Mouse (Mus musculus): Measurements from ENCODE around the gene Emilin3. TPM values are rescaled to one million over a fixed set of nuclear protein-coding genes. Genes with fewer than 3 reads are reported as not detected.

The Emilin3 gene
- polyA plus RNA-seq, 1 experiment from 2014 or later, result 27.0 TPM

DNA sequence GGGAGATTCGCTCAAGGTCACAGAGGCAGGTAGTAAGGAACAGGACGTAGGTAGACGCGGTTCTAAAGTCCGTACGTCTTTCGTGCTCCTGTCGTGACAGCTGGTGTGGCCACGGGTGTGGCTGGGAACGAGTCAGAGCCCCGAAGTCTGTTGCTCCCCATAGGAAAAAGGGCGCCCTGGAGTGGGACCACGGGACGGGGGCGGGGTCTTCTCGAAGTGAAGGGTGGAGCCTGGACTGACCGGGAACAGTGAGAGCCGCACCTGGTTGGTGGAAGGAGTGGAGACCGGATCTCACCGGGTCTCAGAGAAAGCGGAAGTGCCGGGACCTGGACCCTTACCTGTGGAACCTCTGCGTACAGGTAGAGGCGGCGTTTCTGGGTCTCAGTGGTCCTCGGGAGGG, 24.3 kb downstream of the Emilin3 start:
- H3K4me3 ChIP-seq, result peak overlapping the region; percentile 48
- H3K27ac ChIP-seq, result no peak overlapping the region
- peak overlapping the region; percentile 59 for H3K9ac ChIP-seq
- no peaks in the 10 kb centered on the region for H3K9me3 ChIP-seq
- H3K27me3 ChIP-seq, result peaks cover 5% of the 10 kb centered on the region; the same call in 1 of the 2 replicates
- WGBS, result under 1% methylated on average over 26 of the region's 26 CpGs
- H3K4me1 ChIP-seq, result peaks cover 12% of the 10 kb centered on the region
- peak; percentile 80 for ATAC-seq (ENCODE audit: insufficient number of reproducible peaks, insufficient read depth, low FRiP score, low TSS enrichment, low read depth)
- H3K4me2 ChIP-seq, result peak overlapping the region; percentile 86
- no peaks in the 10 kb centered on the region for H3K36me3 ChIP-seq

- Histone ChIP-seq H3K4me1 (peaks cover 12% of the 10 kb centered on the region), H3K27me3 (peaks cover 5% of the 10 kb centered on the region; the same call in 1 of the 2 replicates), H3K9ac (peak overlapping the region; percentile 59), H3K36me3 (no peaks in the 10 kb centered on the region), H3K27ac (no peak overlapping the region), H3K4me2 (peak overlapping the region; percentile 86), H3K4me3 (peak overlapping the region; percentile 48), H3K9me3 (no peaks in the 10 kb centered on the region)
- WGBS, result 2% methylated on average over 11 of the region's 11 CpGs
- peak; percentile 73 for ATAC-seq (ENCODE audit: insufficient number of reproducible peaks, insufficient read depth, low FRiP score, low TSS enrichment, low read depth)
Measured at GRCm38 (mm10) chr2:160887284-160887683, 24.8 kb downstream of the Emilin3 start.

DNA sequence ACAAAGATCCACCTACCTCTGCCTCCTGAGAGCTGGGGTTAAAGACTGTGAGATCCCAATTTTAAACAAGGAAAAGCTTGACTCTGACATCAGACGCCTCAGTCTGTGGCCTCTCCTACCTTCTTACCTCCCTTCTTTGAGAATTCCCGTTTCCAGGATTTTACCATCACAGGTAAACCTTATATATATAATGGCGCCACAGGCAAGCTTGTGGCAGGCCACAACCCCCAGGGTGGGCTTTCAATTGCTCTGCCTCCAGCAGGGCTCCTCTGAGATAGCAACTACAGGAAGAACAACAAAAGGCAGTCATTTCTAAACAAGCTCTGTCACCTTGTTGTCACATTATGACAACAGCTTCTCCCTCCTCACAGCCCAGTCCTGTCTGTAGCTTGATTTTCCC, 25.9 kb downstream of the Emilin3 start:
- Histone ChIP-seq H3K27me3 (peaks cover 5% of the 10 kb centered on the region; the same call in 1 of the 2 replicates), H3K4me1 (peaks cover 12% of the 10 kb centered on the region), H3K9me3 (no peaks in the 10 kb centered on the region), H3K36me3 (no peaks in the 10 kb centered on the region), H3K27ac (no peak overlapping the region), H3K9ac (no peak overlapping the region), H3K4me2 (no peak overlapping the region), H3K4me3 (no peak overlapping the region)
- no peak for ATAC-seq (ENCODE audit: insufficient number of reproducible peaks, insufficient read depth, low FRiP score, low TSS enrichment, low read depth)
- WGBS, result 76% methylated on average over 3 of the region's 3 CpGs

- no peak overlapping the region for H3K4me3 ChIP-seq
- no peaks in the 10 kb centered on the region for H3K9me3 ChIP-seq
- no peak overlapping the region for H3K4me2 ChIP-seq
- peaks cover 12% of the 10 kb centered on the region for H3K4me1 ChIP-seq
- no peak overlapping the region for H3K9ac ChIP-seq
- H3K36me3 ChIP-seq, result no peaks in the 10 kb centered on the region
- H3K27ac ChIP-seq, result no peak overlapping the region
- no peak for ATAC-seq (ENCODE audit: insufficient number of reproducible peaks, insufficient read depth, low FRiP score, low TSS enrichment, low read depth)
- H3K27me3 ChIP-seq, result peaks cover 5% of the 10 kb centered on the region; the same call in 1 of the 2 replicates
- 33% methylated on average over 2 of the region's 2 CpGs for WGBS
Measured at GRCm38 (mm10) chr2:160884830-160885229, 27.3 kb downstream of the Emilin3 start.

GRCm38 (mm10) chr2:160883912-160884311, 28.2 kb downstream of the Emilin3 start:
- no peak for ATAC-seq (ENCODE audit: insufficient number of reproducible peaks, insufficient read depth, low FRiP score, low TSS enrichment, low read depth)
- Histone ChIP-seq H3K4me2 (no peak overlapping the region), H3K27ac (no peak overlapping the region), H3K36me3 (no peaks in the 10 kb centered on the region), H3K9ac (no peak overlapping the region), H3K4me3 (no peak overlapping the region), H3K4me1 (peaks cover 12% of the 10 kb centered on the region), H3K9me3 (no peaks in the 10 kb centered on the region), H3K27me3 (peaks cover 5% of the 10 kb centered on the region; the same call in 1 of the 2 replicates)
- 77% methylated on average over 4 of the region's 4 CpGs for WGBS

- H3K4me3 ChIP-seq, result no peak overlapping the region
- no peak for ATAC-seq (ENCODE audit: insufficient number of reproducible peaks, insufficient read depth, low FRiP score, low TSS enrichment, low read depth)
- no peaks in the 10 kb centered on the region for H3K36me3 ChIP-seq
- 0 out of 2 replicates have a peak, but pooled peaks cover under 1% of the 10 kb centered on the region for H3K4me1 ChIP-seq
- H3K4me2 ChIP-seq, result no peak overlapping the region
- H3K9ac ChIP-seq, result no peak overlapping the region
- no peaks in the 10 kb centered on the region for H3K27me3 ChIP-seq
- no peaks in the 10 kb centered on the region for H3K9me3 ChIP-seq
- WGBS, result 76% methylated on average over 5 of the region's 5 CpGs
- no peak overlapping the region for H3K27ac ChIP-seq
Measured at GRCm38 (mm10) chr2:160882436-160882835, 29.7 kb downstream of the Emilin3 start.

- WGBS, result 46% methylated on average over 6 of the region's 6 CpGs
- H3K9ac ChIP-seq, result no peak overlapping the region
- H3K4me3 ChIP-seq, result no peak overlapping the region
- ATAC-seq (ENCODE audit: insufficient number of reproducible peaks, insufficient read depth, low FRiP score, low TSS enrichment, low read depth), result no peak
- H3K27me3 ChIP-seq, result no peaks in the 10 kb centered on the region
- H3K4me2 ChIP-seq, result no peak overlapping the region
- no peaks in the 10 kb centered on the region for H3K36me3 ChIP-seq
- no peaks in the 10 kb centered on the region for H3K9me3 ChIP-seq
- no peak overlapping the region for H3K27ac ChIP-seq
- H3K4me1 ChIP-seq, result no peaks in the 10 kb centered on the region
Measured at GRCm38 (mm10) chr2:160881462-160882101, 30.5 kb downstream of the Emilin3 start.

- Histone ChIP-seq H3K9ac (no peak within 1 kb of the TSS), H3K4me2 (no peak within 1 kb of the TSS), H3K4me3 (no peak within 1 kb of the TSS), H3K36me3 (no peaks in the 10 kb centered on the region), H3K27ac (no peak within 1 kb of the TSS), H3K27me3 (no peaks in the 10 kb centered on the region), H3K4me1 (no peaks in the 10 kb centered on the region), H3K9me3 (0 out of 2 replicates have a peak, but pooled peaks cover 4% of the 10 kb centered on the region)
- WGBS, result 68% methylated on average over 13 of the region's 13 CpGs
- no peak for ATAC-seq (ENCODE audit: insufficient number of reproducible peaks, insufficient read depth, low FRiP score, low TSS enrichment, low read depth)
Measured at GRCm38 (mm10) chr2:160880453-160881195, 31.5 kb downstream of the Emilin3 start, which contains the start of gene Lpin3. Gene Lpin3 (plus strand): TSS chr2:160880670.

DNA sequence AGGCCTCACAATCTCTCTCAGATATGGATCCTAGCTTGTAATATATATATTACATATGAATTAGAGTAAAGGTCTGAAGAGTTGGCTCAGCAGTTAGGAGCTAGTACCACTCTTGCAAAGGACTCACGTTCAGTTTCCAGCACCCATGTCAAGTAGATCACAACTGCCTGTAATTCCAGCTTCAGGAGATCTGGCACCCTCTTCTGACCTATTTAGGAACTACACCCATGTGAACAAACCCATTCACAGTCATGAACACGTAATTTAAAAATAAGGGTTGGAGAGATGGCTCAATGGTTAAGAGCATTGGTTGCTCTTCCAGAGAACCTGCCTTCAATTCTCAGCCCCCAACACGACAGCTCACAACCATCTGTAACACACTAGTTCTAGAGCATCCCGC, 36.0 kb downstream of the Emilin3 start:
- ATAC-seq (ENCODE audit: insufficient number of reproducible peaks, insufficient read depth, low FRiP score, low TSS enrichment, low read depth), result no peak
- Histone ChIP-seq H3K4me3 (no peak overlapping the region), H3K27me3 (no peaks in the 10 kb centered on the region), H3K4me1 (peaks cover 4% of the 10 kb centered on the region; the same call in 1 of the 2 replicates), H3K27ac (no peak overlapping the region), H3K4me2 (no peak overlapping the region), H3K9me3 (0 out of 2 replicates have a peak, but pooled peaks cover 4% of the 10 kb centered on the region), H3K9ac (no peak overlapping the region), H3K36me3 (no peaks in the 10 kb centered on the region)
- 83% methylated on average over 4 of the region's 4 CpGs for WGBS

GRCm38 (mm10) chr2:160874231-160874877, 37.8 kb downstream of the Emilin3 start:
- Histone ChIP-seq H3K36me3 (no peaks in the 10 kb centered on the region), H3K4me2 (no peak overlapping the region), H3K27me3 (no peaks in the 10 kb centered on the region), H3K9ac (no peak overlapping the region), H3K4me1 (peaks cover 4% of the 10 kb centered on the region; the same call in 1 of the 2 replicates), H3K9me3 (0 out of 2 replicates have a peak, but pooled peaks cover 4% of the 10 kb centered on the region), H3K27ac (no peak overlapping the region), H3K4me3 (no peak overlapping the region)
- ATAC-seq (ENCODE audit: insufficient number of reproducible peaks, insufficient read depth, low FRiP score, low TSS enrichment, low read depth), result no peak
- 75% methylated on average over 5 of the region's 5 CpGs for WGBS

GRCm38 (mm10) chr2:160872890-160873382, 39.2 kb downstream of the Emilin3 start, which contains the start of gene Zhx3:
Gene Zhx3 (minus strand): TSS chr2:160872998.
- peak; percentile 94 for ATAC-seq (ENCODE audit: insufficient number of reproducible peaks, insufficient read depth, low FRiP score, low TSS enrichment, low read depth)
- peak within 1 kb of the TSS; percentile 83 for H3K4me3 ChIP-seq
- no peaks in the 10 kb centered on the region for H3K36me3 ChIP-seq
- H3K9me3 ChIP-seq, result 0 out of 2 replicates have a peak, but pooled peaks cover 4% of the 10 kb centered on the region
- under 1% methylated on average over 43 of the region's 48 CpGs for WGBS
- no peaks in the 10 kb centered on the region for H3K27me3 ChIP-seq
- H3K27ac ChIP-seq, result peak within 1 kb of the TSS; percentile 97
- peaks cover 4% of the 10 kb centered on the region; the same call in 1 of the 2 replicates for H3K4me1 ChIP-seq
- peak within 1 kb of the TSS; percentile 79 for H3K4me2 ChIP-seq
- peak within 1 kb of the TSS; percentile 97 for H3K9ac ChIP-seq
